Mouse (Mus musculus): ENCODE data around the gene Kansl3.
A peak's percentile ranks its signal among the peaks of the same experiment; 100 is the strongest.

The Kansl3 gene

DNA sequence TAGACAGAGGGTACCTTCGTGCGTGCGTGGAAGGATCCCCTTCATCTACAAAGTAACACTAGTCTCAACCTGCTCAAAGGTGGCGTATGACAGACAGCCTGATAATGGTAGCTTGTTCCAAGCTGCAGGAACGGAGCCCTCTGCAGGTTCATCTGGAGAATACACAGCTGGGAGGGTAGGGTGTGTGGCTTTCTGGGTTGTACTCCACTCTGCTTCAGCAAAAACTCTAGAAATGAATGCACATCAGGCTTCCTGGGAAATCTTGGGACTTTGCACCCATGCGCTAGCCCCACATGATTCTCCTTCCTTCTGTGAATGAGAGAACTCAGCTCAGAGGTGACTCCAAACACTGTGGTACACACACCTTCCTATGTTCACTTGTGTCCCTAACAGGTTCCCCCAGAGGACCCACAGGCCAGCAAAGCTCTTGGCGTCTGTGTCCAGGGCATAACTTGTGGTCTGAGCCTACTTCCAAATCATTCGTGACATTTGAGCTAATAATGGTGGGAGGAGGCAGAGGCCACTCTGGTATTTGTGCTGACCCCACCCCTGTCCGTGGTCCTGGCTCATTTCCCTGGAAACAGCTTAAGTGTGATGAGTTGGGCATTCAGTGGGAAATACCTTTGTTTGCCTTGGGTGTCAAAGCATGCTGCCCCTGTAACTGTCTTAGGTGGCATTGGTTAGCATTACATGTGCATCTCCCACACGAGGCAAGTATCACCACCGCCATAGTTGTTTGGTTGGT is 47.0 kb downstream of the Kansl3 start:
- DNase-seq (ENCODE audit: low spot score), result peak; percentile 33

DNA sequence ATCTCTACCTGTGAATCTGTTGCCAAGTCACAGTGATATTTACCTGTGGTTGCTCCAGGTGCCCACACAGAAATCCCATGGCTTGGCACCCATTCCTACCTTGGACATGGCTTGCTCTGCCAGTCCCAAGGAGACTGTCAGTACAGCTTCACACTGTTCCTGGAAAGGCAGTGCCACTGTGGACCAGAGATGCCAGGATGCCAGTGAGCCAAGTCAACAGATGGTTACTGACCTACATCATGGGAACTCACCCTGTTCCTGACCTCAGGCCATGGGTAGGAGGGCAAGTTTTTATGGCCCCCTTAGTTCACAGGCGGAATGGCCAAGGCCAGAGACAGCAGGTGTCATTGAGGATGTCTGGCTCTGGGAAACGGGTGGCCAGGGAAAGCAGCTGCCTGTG is 47.8 kb downstream of the Kansl3 start:
- DNase-seq (ENCODE audit: low spot score), result no peak

DNA sequence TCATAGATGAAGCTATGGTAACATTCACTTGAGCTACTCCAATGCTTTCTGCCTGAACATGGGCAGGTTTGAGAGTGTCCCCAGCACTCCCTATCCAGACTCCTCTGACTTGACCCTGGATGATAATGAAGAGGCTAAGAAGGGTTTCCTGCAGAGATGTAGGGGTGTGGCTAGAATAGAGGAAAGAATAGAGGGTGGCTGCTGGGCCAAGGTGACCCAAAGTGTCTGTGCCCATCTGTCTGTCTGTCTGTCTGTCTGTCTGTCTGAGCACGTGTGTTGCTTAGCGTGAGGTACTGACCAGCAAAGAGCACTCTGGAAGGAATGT is 53.2 kb downstream of the Kansl3 start:
- DNase-seq (ENCODE audit: low spot score), result no peak

DNA sequence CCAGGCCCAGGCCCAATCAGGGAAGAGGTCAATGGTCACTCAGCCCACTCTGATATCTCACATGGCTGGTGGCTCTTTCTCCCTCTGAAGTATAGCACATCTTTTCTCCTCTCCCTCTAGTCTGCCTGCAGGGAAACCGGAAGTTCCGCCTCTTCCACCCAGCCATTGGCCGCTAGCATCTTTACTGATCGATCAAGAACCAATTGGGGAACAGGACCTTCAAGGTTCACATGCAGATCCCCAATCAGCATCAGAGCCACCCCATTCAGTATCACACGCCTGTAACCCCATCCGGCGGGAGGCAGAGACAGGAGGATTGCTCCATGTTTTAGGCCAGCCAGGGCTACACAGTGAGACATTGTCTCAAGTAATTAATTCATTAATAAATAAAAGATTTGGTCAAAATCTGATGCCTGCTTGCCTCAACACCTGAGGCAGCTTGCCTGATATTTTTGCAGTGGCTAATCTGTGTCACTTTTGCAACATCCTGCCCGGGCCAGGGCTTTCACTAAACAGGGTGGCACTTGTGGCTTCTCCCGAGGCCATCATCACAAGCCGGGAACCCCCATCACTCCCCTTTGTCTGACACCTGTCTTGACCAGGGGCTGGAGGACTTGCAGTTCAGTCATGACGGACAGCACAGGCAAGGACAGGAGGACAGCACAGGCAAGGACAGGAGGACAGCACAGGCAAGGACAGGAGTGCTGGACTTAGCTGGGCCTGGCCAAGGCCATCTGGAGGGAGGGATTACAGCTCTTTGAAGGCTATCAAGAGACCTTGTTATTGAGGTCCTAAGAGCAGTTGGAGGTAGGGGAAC is 53.8 kb downstream of the Kansl3 start:
- no peak for DNase-seq (ENCODE audit: low spot score)

DNA sequence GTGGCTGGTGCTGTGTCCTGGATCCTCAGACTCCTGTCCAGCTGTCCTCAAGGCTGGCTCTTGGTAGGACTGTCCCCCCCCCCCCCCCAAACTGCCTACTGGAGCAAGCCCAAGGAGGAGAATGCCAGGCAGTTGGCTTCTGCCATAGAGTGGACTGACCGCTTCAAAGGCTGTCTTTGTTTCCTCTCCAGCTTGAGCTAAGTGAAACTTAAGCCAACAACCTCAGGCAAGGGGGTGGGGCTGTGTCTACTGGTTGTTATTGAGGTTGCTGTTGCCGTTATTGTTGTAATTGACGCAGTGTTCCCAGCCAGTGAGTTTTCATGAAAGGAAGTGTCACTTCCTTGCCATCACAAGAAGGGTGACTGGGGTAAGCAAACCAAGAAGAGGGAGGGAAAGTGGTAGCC is 59.5 kb downstream of the Kansl3 start:
- DNase-seq (ENCODE audit: low spot score), result peak; percentile 95

DNA sequence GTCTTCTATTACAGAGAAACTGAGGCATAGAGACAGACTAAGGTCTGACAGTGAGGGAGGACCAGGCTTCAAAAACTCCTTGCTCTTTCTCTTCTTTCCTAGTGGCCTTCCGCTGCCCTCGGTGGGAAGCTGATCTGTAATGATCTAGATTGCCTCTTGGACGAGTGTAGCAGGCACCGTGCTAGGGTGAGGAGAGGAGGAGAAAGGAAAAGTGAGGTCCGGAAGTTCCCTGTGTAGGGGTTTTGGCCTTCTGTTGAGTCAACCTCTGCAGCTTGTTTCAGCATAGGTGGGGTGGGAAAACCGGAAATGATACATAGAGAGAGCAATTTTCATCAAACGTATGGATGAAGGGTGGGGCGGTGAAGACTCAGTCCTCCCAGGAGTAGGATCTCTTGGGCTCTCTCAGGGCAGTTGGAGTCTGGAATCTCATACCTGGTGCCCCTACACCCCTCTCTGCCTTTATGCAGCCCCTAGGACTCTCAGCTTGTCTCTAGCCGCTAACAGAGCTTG is 60.0 kb downstream of the Kansl3 start:
- DNase-seq (ENCODE audit: low spot score), result peak; percentile 65

DNA sequence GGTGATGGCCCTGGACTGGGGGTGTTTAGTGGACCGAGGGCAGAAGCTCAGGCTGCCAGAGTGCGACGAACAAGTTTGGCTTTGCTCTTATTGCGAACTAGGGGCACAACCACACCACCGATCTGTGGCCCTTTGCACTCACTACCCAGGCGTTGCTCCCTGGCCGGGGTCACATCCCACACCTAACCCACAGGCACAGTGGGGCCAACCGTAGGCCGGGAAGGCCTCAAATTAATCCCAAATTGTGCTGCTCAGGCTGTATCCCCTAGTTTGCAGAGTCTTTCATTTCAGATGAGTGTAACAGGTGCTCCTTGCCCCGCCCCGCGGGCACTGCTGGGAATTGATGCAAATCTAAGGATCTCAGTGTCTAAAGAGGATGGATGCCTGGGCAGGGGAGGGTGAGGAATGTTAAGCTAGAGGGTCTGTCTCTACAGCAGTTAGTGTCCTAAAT is 60.5 kb downstream of the Kansl3 start:
- DNase-seq (ENCODE audit: low spot score), result peak; percentile 50

DNA sequence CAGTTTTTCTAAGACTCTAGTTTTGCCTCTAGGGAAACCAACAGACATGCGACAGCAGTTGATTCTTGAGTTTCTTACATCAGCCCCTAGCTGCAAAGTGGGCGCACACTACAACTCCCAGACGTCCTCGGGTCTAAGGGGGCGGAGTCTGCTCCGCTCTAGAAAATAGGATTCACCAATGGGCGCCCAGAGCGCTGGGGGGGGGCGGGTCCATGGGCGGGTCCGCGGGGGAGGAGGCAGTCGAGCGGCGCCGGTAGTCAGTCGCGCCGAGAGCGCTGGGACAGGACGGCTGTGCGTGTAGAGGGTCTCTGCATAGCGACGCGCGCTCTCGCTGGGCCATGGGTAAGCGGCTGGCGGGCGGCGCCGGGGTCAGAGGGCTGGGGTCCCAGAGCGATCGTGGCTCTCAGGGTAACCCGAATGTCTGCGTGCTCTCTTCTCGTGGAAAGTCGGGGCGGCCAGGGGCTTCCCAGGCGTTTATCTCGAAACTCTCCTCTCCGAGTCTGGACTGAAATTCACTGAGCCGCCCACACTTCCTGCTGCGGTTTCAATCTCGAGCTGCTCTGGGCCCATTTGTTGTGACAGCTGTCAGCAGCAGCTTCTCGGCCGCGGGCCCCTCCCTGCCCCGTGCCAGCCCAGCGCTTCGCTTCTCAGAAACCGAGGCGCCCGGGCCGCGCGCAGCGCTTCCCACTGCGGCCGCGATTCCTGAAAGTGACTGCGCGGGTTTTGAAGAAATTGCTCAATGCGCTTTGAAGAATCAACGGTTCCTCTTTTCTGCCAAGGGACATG is 61.3 kb downstream of the Kansl3 start, which contains the start of gene Arid5a:
Gene Arid5a, plus strand, starts transcription at position 239 of the 786 bp plus-strand sequence.
- DNase-seq (ENCODE audit: low spot score), result peak; percentile 95

DNA sequence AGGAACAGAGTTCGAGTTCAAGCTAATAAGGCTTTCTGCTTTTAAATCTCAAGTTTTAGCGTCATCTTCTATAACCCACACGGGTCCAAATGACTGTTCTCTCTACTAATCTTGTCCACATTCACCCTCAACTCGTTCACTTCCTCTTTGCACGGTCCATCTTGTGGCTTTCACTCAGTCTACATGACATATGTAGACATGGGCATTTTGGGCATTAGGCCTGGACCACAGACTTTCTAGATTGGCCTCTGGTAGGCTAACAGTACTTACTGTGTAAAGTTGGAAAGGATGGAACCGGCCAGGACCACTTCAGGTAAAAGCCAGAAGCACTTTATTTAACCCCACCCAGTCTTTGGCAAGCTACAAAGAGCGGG is 61.9 kb downstream of the Kansl3 start:
- DNase-seq (ENCODE audit: low spot score), result no peak

DNA sequence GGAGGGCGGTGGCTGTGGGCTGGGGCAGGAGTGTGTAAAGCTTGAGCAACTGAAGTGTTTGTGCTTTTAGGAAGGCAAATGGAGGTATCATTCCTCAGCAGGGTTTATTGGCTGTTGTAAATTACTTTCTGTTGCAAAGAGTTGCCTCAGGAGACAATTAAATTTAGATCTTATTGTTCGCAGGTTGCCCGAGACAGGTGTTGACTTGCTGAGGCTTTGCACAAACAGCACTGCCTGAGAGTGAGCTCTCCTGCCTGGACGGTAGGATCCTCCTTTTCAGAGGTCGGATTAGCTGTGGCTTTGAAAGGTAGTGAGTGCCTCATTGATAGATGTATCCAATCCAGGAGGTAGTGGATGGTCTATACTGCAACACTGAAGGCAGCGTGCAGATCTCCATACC is 62.9 kb downstream of the Kansl3 start:
- no peak for DNase-seq (ENCODE audit: low spot score)

DNA sequence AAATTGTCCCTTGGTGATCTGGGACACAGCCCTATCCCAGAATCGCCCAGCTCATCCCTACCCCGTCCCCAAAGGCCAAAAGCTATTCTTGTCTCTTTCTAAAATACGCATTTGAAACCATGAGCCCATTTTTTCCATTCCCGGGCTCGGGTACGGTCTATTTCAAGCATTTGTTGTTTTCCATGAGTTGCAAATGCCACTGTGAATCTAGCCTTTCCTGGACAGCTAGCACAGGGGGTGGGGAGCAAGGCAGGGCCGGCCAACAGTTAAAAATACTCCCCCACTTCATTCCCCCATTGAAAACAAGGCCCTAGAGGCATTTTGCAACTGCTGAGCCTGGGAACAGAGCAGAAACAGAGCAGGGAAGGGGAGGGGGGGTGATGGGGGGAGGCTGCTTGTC is 64.2 kb downstream of the Kansl3 start:
- no peak for DNase-seq (ENCODE audit: low spot score)

DNA sequence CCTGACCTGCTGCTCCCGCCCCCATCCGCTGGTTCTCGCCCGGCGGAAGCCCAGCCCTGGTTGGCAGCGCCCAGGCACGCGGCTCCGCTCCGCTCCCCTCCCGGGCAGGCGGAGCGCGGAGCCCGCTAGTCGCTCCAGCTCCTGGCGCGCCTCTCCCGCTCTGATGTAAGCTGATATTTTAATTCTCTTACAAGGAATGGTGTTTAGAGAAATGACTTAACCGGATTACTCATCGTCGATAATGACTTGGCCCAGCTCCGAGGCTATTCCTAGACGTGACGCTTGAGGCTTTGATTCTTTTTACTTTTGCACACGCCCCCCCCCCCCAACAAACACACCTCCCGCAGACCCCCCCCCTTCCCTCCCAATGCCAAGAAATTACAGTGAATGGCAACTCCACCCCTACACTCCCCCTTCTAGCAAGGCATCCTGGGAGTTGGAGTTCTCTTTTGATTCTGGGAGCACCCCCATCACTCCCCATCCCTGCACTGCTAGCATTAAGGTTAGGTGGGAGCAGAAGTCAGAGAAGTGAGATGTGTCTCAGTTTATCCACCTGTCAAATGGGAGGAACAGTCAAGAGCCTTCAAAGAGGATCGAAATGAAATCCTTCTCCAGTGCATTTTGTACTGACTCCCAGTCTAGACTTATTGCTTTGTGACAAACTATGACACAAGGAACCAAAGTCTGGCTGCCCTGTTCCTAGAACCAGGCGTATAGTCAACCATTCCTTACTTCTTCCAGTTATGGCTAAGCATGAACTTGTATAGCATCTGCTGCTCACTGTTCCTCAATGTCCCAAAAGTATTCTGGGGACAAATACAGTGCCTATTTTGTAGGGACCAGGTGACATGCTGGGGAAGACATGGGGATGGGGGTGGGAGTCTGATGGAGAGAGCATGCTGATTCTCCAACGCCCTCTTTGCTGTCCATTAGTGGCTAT is 65.3 kb downstream of the Kansl3 start:
- peak; percentile 36 for DNase-seq (ENCODE audit: low spot score)

DNA sequence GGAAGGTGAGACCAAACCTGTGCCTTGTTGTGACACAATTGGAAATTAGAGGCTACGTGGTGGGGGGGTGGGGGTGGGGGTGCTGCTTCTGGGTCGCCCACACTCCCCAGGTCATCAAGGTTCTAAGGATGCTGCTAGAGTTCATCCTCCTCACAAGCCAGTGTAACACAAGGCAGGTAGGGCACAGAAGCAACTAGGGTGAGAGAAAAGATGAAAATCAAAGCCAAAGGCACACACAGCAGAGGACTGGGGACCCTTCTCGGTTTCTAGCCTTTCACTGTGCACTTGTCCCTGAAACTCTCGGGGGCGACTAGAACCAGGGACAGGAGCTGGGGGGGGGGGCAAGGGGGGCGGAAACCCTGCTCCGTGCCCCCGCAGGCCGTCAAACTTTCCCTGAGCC is 66.0 kb downstream of the Kansl3 start:
- no peak for DNase-seq (ENCODE audit: low spot score)

DNA sequence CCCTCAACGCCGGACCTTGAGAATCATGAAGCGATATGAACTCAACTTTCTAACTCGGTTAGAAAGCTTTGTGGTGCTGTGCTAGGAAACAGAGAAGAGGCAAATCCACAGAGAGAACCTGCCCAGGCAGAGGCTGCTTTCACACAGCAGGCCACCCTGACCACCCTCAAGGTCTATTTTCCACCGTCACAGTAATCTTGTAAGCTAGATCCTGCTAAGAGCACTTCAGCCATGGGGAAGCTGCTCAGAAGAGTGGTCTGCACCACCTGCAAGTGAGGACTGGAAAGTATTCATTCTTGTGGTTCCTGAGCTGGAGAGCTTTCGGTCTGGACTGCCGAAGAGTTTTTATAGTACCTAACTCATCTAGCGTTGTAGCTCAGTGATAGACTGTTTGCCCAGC is 66.7 kb downstream of the Kansl3 start:
- DNase-seq (ENCODE audit: low spot score), result no peak

DNA sequence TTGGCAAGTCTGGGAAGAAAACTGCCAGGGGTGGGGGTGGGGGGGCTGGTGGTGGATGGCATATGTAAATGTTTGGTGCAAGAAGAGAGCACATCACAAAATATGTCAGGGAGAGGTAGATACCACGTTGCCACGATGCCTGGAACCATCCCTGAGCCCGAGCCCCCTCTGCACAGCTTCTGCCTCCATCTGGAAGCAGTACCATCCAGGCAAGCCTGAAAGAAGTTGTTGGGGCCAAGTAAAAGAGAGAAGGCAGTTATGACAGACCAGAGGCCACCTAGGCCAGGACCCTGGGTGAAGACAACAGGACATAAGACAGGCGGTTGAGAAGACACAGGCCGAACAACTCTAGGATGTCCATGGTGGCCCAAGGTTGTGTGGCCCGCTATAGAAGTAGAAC is 68.5 kb downstream of the Kansl3 start:
- DNase-seq (ENCODE audit: low spot score), result no peak

DNA sequence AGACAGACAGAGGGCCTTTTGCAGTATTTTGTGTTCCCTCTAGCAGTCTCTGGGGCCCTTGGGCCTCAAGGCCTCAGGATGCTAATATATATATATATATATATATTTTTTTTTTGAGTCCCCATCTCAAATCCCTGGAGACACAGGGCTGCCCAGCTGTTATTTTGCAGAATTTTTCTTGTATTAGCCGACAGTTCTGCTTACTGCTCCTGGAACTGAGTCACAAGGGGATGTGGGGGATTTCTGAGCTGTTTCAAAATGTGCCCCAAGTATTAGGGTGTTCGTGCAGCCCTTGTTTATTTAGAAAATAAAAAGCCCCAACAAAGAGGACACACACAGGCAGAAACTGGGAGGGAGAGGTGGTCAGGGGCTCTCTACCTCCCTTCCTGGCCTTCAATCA is 69.3 kb downstream of the Kansl3 start:
- no peak for DNase-seq (ENCODE audit: low spot score)

DNA sequence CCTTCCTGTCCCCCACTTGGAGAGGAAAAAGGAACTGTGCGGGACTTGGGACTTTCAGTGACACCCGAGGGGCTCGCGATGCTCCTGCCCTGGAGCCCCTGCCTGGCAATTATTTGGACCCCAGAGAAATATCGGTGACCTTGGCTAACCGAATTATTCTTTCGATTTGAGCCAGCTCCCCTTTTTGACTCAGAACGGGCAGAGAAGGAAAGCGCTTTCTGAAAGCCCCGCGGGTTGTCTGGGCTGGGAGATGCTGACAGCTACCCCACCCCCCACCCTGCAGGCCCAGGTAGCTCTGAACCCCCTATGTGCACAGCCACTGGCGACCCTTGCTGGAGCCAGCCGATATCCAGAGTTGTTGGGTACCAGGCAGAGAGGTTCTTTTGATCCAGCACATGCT is 69.9 kb downstream of the Kansl3 start:
- no peak for DNase-seq (ENCODE audit: low spot score)

DNA sequence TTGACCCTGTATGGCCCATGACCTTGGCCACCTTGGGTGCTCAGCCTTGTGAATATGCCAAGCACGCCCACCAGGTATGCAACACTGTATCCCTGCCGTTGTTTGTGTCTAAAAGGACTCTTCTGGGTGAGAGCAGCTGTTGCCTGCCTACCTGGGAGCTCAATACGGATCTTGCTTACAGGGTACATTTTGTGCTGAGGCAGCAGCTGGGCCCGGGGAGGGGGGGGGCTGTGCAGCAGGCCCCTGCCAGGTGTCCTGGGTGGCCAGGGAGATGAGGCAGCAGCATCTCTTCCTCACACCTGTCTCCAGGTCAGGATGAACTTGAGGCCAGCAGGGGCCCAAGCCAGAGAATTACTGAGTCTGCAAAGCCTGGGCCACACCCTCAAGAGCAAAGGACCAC is 70.9 kb downstream of the Kansl3 start:
- no peak for DNase-seq (ENCODE audit: low spot score)

DNA sequence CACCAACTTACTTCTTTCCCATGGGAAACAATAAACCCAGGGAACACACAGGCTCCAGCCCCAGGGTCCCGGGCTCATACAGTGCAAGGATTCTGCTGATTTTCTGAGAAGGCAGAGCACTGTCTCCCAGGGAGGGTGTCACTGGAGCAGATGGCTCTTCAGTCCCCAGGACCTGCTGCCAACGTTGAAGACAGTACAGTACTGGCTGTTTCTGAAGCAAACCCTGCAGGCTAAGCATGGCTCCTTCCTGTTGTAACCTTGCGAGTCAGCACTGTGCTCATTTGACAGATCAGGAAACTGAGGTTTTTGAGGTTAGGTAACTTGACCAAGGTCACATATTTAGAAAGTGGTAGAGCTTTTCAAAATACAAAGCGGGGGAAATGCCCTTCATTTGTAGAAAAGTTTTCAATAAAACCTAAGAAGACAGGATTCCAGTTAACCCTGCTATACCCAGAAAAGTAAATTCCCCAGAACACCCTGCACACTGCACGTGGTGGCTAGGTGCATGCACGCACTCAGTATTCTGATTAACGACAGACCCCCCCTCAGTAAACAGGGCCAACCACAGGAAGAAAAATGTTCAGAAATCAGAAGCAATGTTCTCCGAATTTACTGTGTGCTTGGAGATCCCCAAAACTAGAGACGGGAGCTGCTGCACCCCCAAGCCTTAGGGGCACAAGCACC is 72.4 kb downstream of the Kansl3 start:
- peak; percentile 74 for DNase-seq (ENCODE audit: low spot score)

DNA sequence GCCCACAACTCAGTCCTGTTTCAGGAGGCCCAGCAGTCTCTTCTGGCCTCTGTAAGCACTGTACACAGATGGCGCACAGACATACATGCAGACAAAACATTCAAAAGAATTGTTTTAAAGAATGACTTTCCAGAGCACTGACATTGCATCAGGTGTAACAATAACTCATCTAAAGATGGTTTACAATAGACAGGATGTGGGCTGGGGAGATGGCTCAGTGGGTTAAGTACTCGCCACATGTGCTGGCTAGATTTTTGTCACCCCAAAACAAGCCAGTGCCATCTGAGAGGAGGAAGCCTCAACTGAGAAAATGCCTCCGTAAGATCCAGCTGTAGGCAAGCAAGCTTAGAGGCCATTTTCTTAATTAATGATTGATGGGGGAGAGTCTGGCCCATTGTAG is 74.6 kb downstream of the Kansl3 start:
- DNase-seq (ENCODE audit: low spot score), result peak; percentile 80

DNA sequence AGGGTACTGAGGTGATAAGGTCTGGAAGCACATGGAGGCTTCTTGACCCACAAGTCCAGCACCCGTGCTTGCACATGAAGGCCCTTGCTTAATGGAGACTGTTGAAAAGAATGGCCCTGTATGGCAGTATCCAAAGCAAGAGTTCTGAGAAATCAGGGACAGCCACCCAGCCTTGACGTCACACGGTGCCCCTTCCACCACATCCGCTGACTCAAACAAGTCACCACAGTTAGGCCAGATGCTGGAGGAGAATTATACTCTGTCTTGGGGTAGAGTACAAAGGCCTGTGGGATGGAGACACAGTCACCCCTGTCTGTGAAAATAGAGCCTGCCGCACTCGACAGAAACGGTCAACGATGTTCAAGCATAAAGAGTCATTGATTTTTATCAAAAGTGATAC is 75.5 kb downstream of the Kansl3 start:
- DNase-seq (ENCODE audit: low spot score), result peak; percentile 84

Measured in T-cell, adult 2 months (primary cell).